Mouse (Mus musculus) neural tube, embryonic 12.5 days (tissue): Measurements from ENCODE around the gene Fyco1. TPM values are rescaled to one million over a fixed set of nuclear protein-coding genes. Genes with fewer than 3 reads are reported as not detected.

Source experiments
- ATAC-seq: fragments of 200-750 bp; cut with Nextera tagmentation; 2 replicates; pipeline ENCODE4 v1.8.0; 2017; ENCODE audit warnings: low read depth, mild to moderate bottlenecking, moderate TSS enrichment, moderate library complexity; ENCODE audit not compliant: low FRiP score
- H3K27ac ChIP-seq: fragments of 300-500 bp; sonication (generic); 2 replicates; pipeline ENCODE4 v1.5.1; 2016
- H3K27me3 ChIP-seq: fragments of 300-500 bp; sonication (generic); replicated peaks from 2 replicates; pipeline ENCODE4 v1.6.1; 2016; ENCODE audit warnings: mild to moderate bottlenecking
- H3K36me3 ChIP-seq: fragments of 300-500 bp; sonication (generic); 2 replicates; pipeline ENCODE4 v1.6.1; 2016; ENCODE audit warnings: mild to moderate bottlenecking
- H3K4me1 ChIP-seq: fragments of 300-500 bp; sonication (generic); 2 replicates; pipeline ENCODE4 v1.6.1; 2016
- H3K4me2 ChIP-seq: fragments of 300-500 bp; sonication (generic); replicated peaks from 2 replicates; pipeline ENCODE4 v1.6.1; 2016; ENCODE audit warnings: mild to moderate bottlenecking
- H3K4me3 ChIP-seq: fragments of 300-500 bp; sonication (generic); 2 replicates; pipeline ENCODE4 v1.5.1; 2016
- H3K9ac ChIP-seq: fragments of 300-500 bp; sonication (generic); 2 replicates; pipeline ENCODE4 v1.6.1; 2016; ENCODE audit warnings: mild to moderate bottlenecking
- H3K9me3 ChIP-seq: fragments of 300-500 bp; sonication (generic); 2 replicates; pipeline ENCODE4 v1.6.1; 2016; ENCODE audit warnings: mild to moderate bottlenecking
- WGBS: fragments of 180-500 bp; shearing (Covaris S2); methylation state at CpG from one replicate; pipeline ENCODE4 v1.1.7; 2016; 5-methylcytosine and 5-hydroxymethylcytosine counted together
- polyA plus RNA-seq: library from polyadenylated mRNA; unstranded; fragments of >200 nt; fragmentation: Nextera tagmentation; extraction: Ambion mirVana; gene quantifications from 2 replicates; pipeline ENCODE4 v1.2.1, GENCODE M21; 2016

Fyco1 gene
- polyA plus RNA-seq, result 9.1 and 9.6 TPM in 2 replicates

GRCm38 (mm10) chr9:123851713-123852448 lies at the start of gene Fyco1:
Fyco1 (minus strand) TSS chr9:123851899.
- Histone ChIP-seq H3K27ac (no peak within 1 kb of the TSS), H3K9ac (peak within 1 kb of the TSS; percentile 63), H3K36me3 (no peaks in the 10 kb centered on the region), H3K9me3 (no peaks in the 10 kb centered on the region), H3K4me3 (peak within 1 kb of the TSS; percentile 66), H3K4me1 (peaks cover 11% of the 10 kb centered on the region), H3K4me2 (peak within 1 kb of the TSS; percentile 81), H3K27me3 (no peaks in the 10 kb centered on the region)
- peak; percentile 97 for ATAC-seq
- under 1% methylated on average over 47 of the region's 47 CpGs for whole genome bisulfite sequencing

- WGBS, result 79% methylated on average over 4 of the region's 4 CpGs
- Histone ChIP-seq H3K36me3 (no peaks in the 10 kb centered on the region), H3K4me3 (no peak overlapping the region), H3K9me3 (no peaks in the 10 kb centered on the region), H3K27ac (no peak overlapping the region), H3K4me1 (no peaks in the 10 kb centered on the region), H3K27me3 (no peaks in the 10 kb centered on the region), H3K4me2 (no peak overlapping the region), H3K9ac (no peak overlapping the region)
- ATAC-seq, result no peak
These were observed 20.4 kb upstream of the Fyco1 start for GRCm38 (mm10) chr9:123872049-123872448.

GRCm38 (mm10) chr9:123869167-123869784 lies 17.6 kb upstream of the Fyco1 start:
- H3K4me2 ChIP-seq, result no peak overlapping the region
- no peak overlapping the region for H3K9ac ChIP-seq
- H3K36me3 ChIP-seq, result no peaks in the 10 kb centered on the region
- no peak for ATAC-seq
- 61% methylated on average over 6 of the region's 6 CpGs for WGBS
- H3K4me1 ChIP-seq, result no peaks in the 10 kb centered on the region
- no peaks in the 10 kb centered on the region for H3K9me3 ChIP-seq
- H3K27me3 ChIP-seq, result no peaks in the 10 kb centered on the region
- H3K4me3 ChIP-seq, result no peak overlapping the region
- no peak overlapping the region for H3K27ac ChIP-seq

GRCm38 (mm10) chr9:123863641-123864040 lies 11.9 kb upstream of the Fyco1 start:
- no peaks in the 10 kb centered on the region for H3K4me1 ChIP-seq
- no peak overlapping the region for H3K4me3 ChIP-seq
- no peaks in the 10 kb centered on the region for H3K36me3 ChIP-seq
- no peak for ATAC-seq
- no peak overlapping the region for H3K4me2 ChIP-seq
- no peaks in the 10 kb centered on the region for H3K9me3 ChIP-seq
- no peak overlapping the region for H3K9ac ChIP-seq
- H3K27me3 ChIP-seq, result no peaks in the 10 kb centered on the region
- no peak overlapping the region for H3K27ac ChIP-seq
- 82% methylated on average over 1 of the region's 1 CpGs for WGBS

- Histone ChIP-seq H3K4me2 (no peak overlapping the region), H3K9me3 (no peaks in the 10 kb centered on the region), H3K4me1 (no peaks in the 10 kb centered on the region), H3K27ac (no peak overlapping the region), H3K27me3 (no peaks in the 10 kb centered on the region), H3K36me3 (no peaks in the 10 kb centered on the region), H3K9ac (no peak overlapping the region), H3K4me3 (no peak overlapping the region)
- WGBS, result 81% methylated on average over 1 of the region's 1 CpGs
- no peak for ATAC-seq
These were observed 11.4 kb upstream of the Fyco1 start for GRCm38 (mm10) chr9:123862895-123863616.

- H3K4me3 ChIP-seq, result no peak within 1 kb of the TSS
- H3K36me3 ChIP-seq, result no peaks in the 10 kb centered on the region
- H3K4me2 ChIP-seq, result no peak within 1 kb of the TSS
- H3K4me1 ChIP-seq, result no peaks in the 10 kb centered on the region
- WGBS, result 92% methylated on average over 9 of the region's 9 CpGs
- H3K27me3 ChIP-seq, result no peaks in the 10 kb centered on the region
- ATAC-seq, result no peak
- H3K27ac ChIP-seq, result no peak within 1 kb of the TSS
- no peaks in the 10 kb centered on the region for H3K9me3 ChIP-seq
- no peak within 1 kb of the TSS for H3K9ac ChIP-seq
These were observed 10.2 kb upstream of the Fyco1 start, which contains the start of gene Xcr1 for GRCm38 (mm10) chr9:123861929-123862328. Xcr1 (minus strand) TSS chr9:123862029.

- no peak overlapping the region for H3K27ac ChIP-seq
- 0 out of 2 replicates have a peak, but pooled peaks cover 3% of the 10 kb centered on the region for H3K4me1 ChIP-seq
- no peak for ATAC-seq
- 92% methylated on average over 2 of the region's 2 CpGs for WGBS
- H3K27me3 ChIP-seq, result no peaks in the 10 kb centered on the region
- H3K36me3 ChIP-seq, result no peaks in the 10 kb centered on the region
- H3K9ac ChIP-seq, result no peak overlapping the region
- no peak overlapping the region for H3K4me3 ChIP-seq
- H3K9me3 ChIP-seq, result no peaks in the 10 kb centered on the region
- no peak overlapping the region for H3K4me2 ChIP-seq
These were observed 5.1 kb upstream of the Fyco1 start for GRCm38 (mm10) chr9:123856836-123857235.

- Histone ChIP-seq H3K36me3 (no peaks in the 10 kb centered on the region), H3K27ac (no peak overlapping the region), H3K4me3 (peak overlapping the region; percentile 18; the same call in 1 of the 2 replicates), H3K4me2 (peak overlapping the region; percentile 55), H3K9ac (no peak overlapping the region), H3K9me3 (no peaks in the 10 kb centered on the region), H3K4me1 (peaks cover 11% of the 10 kb centered on the region), H3K27me3 (no peaks in the 10 kb centered on the region)
- 73% methylated on average over 5 of the region's 5 CpGs for WGBS
- peak; percentile 38; the same call in 1 of the 2 replicates for ATAC-seq
These were observed 1.0 kb upstream of the Fyco1 start for GRCm38 (mm10) chr9:123852449-123853390.

GRCm38 (mm10) chr9:123851062-123851712 lies 512 bp downstream of the Fyco1 start:
- no peaks in the 10 kb centered on the region for H3K27me3 ChIP-seq
- peaks cover 11% of the 10 kb centered on the region for H3K4me1 ChIP-seq
- peak overlapping the region; percentile 66 for H3K4me3 ChIP-seq
- ATAC-seq, result peak; percentile 83
- peak overlapping the region; percentile 63 for H3K9ac ChIP-seq
- H3K9me3 ChIP-seq, result no peaks in the 10 kb centered on the region
- H3K36me3 ChIP-seq, result no peaks in the 10 kb centered on the region
- H3K4me2 ChIP-seq, result peak overlapping the region; percentile 81
- WGBS, result under 1% methylated on average over 27 of the region's 27 CpGs
- no peak overlapping the region for H3K27ac ChIP-seq

GRCm38 (mm10) chr9:123850705-123851061 lies 1.0 kb downstream of the Fyco1 start:
- H3K9ac ChIP-seq, result 0 out of 2 replicates have a peak overlapping the region, but pooled peaks have one; percentile 63
- no peak overlapping the region for H3K27ac ChIP-seq

More at GRCm38 (mm10) chr9:123850705-123851061, 1.0 kb downstream of the Fyco1 start:
- Histone ChIP-seq H3K36me3 (no peaks in the 10 kb centered on the region), H3K9me3 (no peaks in the 10 kb centered on the region), H3K4me2 (peak overlapping the region; percentile 81), H3K4me1 (peaks cover 11% of the 10 kb centered on the region), H3K4me3 (peak overlapping the region; percentile 66), H3K27me3 (no peaks in the 10 kb centered on the region)
- 32% methylated on average over 2 of the region's 2 CpGs for WGBS
- ATAC-seq, result no peak
